ENCODE assay signal across 8 mouse cellular contexts in the genomic region with DNA sequence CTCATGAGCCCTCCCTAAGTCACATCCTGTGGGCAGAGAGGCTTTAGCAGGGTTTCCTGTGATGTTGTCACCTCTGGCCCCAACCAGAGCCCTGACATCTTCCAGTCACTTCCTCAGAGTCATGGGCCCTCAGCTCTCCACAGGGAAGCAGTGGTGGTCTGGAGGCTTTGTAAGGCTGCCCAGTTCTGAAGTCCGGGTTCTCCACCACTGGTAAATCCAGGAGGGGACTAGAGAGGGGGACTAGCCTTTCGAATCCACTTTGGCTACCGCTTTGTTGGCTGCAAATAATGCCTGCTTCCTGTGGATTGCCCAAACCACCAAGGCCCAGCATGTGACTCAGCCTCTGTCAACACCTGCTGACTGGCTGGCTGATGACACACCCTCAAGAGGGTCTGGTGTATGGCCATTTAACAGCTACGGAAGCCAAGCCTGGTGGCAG. TPM values are rescaled to one million over a fixed set of nuclear protein-coding genes. Genes with fewer than 3 reads are reported as not detected.
A peak's percentile ranks its signal among the peaks of the same experiment; 100 is the strongest.
DNase-seq lines count a peak whose midpoint lies in the region; ATAC-seq and TF ChIP-seq lines count a peak whose summit lies in the region.

No protein-coding gene starts in this region.

- ATAC-seq in hindbrain, embryonic 13.5 days (ENCODE audit: low FRiP score), result no peak
- no peak for ATAC-seq in hindbrain, embryonic 11.5 days (ENCODE audit: low FRiP score)
- ATAC-seq in lung, embryonic 16.5 days (ENCODE audit: low read depth), result no peak
- ATAC-seq in stomach, postnatal 0 days (ENCODE audit: low FRiP score, low TSS enrichment), result peak; percentile 33; the same call in 1 of the 2 replicates
- no peak for ATAC-seq in forebrain, embryonic 13.5 days

- TF ChIP-seq CTCF in stomach, postnatal 0 days (IDR thresholded peaks at IDR 0.05; ENCODE audit: low read depth), result no peak; the same call in 1 of the 2 replicates

- intact Hi-C loops in heart, postnatal 36 days (cut with DNase I), result loop anchor here (1.0 to 5.0 kb wide), 3 partner anchors 12 to 137 kb away; no protein-coding TSS in a partner anchor

- H3K27me3 ChIP-seq in hindbrain, embryonic 13.5 days, result no peaks in the 10 kb centered on the region
- H3K27me3 ChIP-seq in hindbrain, embryonic 11.5 days (ENCODE audit: control insufficient read depth, insufficient read depth, low read length), result no peaks in the 10 kb centered on the region
- no peaks in the 10 kb centered on the region for H3K27me3 ChIP-seq in lung, embryonic 16.5 days (ENCODE audit: control insufficient read depth, insufficient read depth, low read depth, low read length)
- H3K27me3 ChIP-seq in stomach, postnatal 0 days (ENCODE audit: control insufficient read depth, insufficient read depth, low read length), result no peaks in the 10 kb centered on the region
- H3K27me3 ChIP-seq in forebrain, embryonic 13.5 days, result no peaks in the 10 kb centered on the region

- 64% methylated on average over 4 of the region's 4 CpGs for WGBS in hindbrain, embryonic 13.5 days
- WGBS in hindbrain, embryonic 11.5 days, result 70% methylated on average over 4 of the region's 4 CpGs
- 47% methylated on average over 4 of the region's 4 CpGs for WGBS in lung, embryonic 16.5 days
- WGBS in stomach, postnatal 0 days, result 44% methylated on average over 4 of the region's 4 CpGs
- 76% methylated on average over 4 of the region's 4 CpGs for WGBS in forebrain, embryonic 13.5 days

- H3K9ac ChIP-seq in hindbrain, embryonic 13.5 days, result peak overlapping the region; percentile 94
- no peak overlapping the region for H3K9ac ChIP-seq in hindbrain, embryonic 11.5 days (ENCODE audit: low read depth, low read length)
- no peak overlapping the region for H3K9ac ChIP-seq in lung, embryonic 16.5 days (ENCODE audit: low read length)
- 0 out of 2 replicates have a peak overlapping the region, but pooled peaks have one; percentile 23 for H3K9ac ChIP-seq in stomach, postnatal 0 days (ENCODE audit: low read length)
- no peak overlapping the region for H3K9ac ChIP-seq in forebrain, embryonic 13.5 days

- TF ChIP-seq EP300 in stomach, postnatal 0 days (optimal IDR thresholded peaks at IDR 0.05), result no peak

- H3K4me1 ChIP-seq in hindbrain, embryonic 13.5 days (replicated peaks), result peaks cover 34% of the 10 kb centered on the region
- H3K4me1 ChIP-seq in hindbrain, embryonic 11.5 days (replicated peaks; ENCODE audit: control insufficient read depth, insufficient read depth, low read length), result peaks cover 5% of the 10 kb centered on the region; the same call in 1 of the 2 replicates
- H3K4me1 ChIP-seq in lung, embryonic 16.5 days (replicated peaks; ENCODE audit: control insufficient read depth, insufficient read depth, low read length), result peaks cover 15% of the 10 kb centered on the region
- no peaks in the 10 kb centered on the region; the same call in 1 of the 2 replicates for H3K4me1 ChIP-seq in stomach, postnatal 0 days (replicated peaks; ENCODE audit: control insufficient read depth, insufficient read depth)
- peaks cover 24% of the 10 kb centered on the region for H3K4me1 ChIP-seq in forebrain, embryonic 13.5 days

- H3K27ac ChIP-seq in hindbrain, embryonic 13.5 days, result peak overlapping the region; percentile 44; the same call in 1 of the 2 replicates
- H3K27ac ChIP-seq in hindbrain, embryonic 11.5 days (ENCODE audit: low read depth, low read length), result no peak overlapping the region
- H3K27ac ChIP-seq in lung, embryonic 16.5 days (ENCODE audit: low read length), result peak overlapping the region; percentile 62
- peak overlapping the region; percentile 97 for H3K27ac ChIP-seq in stomach, postnatal 0 days (replicated peaks)
- no peak overlapping the region for H3K27ac ChIP-seq in forebrain, embryonic 13.5 days

- peaks cover 12% of the 10 kb centered on the region for H3K36me3 ChIP-seq in hindbrain, embryonic 13.5 days
- H3K36me3 ChIP-seq in hindbrain, embryonic 11.5 days (ENCODE audit: control insufficient read depth, insufficient read depth, low read length), result no peaks in the 10 kb centered on the region
- peaks cover 3% of the 10 kb centered on the region for H3K36me3 ChIP-seq in lung, embryonic 16.5 days (ENCODE audit: control insufficient read depth, insufficient read depth, low read length)
- H3K36me3 ChIP-seq in stomach, postnatal 0 days (ENCODE audit: control insufficient read depth, insufficient read depth, low read length), result no peaks in the 10 kb centered on the region
- H3K36me3 ChIP-seq in forebrain, embryonic 13.5 days (ENCODE audit: poor library complexity, severe bottlenecking), result peaks cover 9% of the 10 kb centered on the region

- no peaks in the 10 kb centered on the region for H3K9me3 ChIP-seq in hindbrain, embryonic 13.5 days
- H3K9me3 ChIP-seq in hindbrain, embryonic 11.5 days (ENCODE audit: control insufficient read depth, low read length), result no peaks in the 10 kb centered on the region
- no peaks in the 10 kb centered on the region for H3K9me3 ChIP-seq in lung, embryonic 16.5 days (ENCODE audit: control insufficient read depth, low read length)
- H3K9me3 ChIP-seq in stomach, postnatal 0 days (ENCODE audit: control insufficient read depth, low read length), result no peaks in the 10 kb centered on the region
- H3K9me3 ChIP-seq in forebrain, embryonic 13.5 days (replicated peaks), result no peaks in the 10 kb centered on the region

- DNase-seq in hindbrain, embryonic 11.5 days (ENCODE audit: low spot score), result no peak
- DNase-seq in R1 (ENCODE audit: low read depth, low spot score), result peak; percentile 75
- DNase-seq in heart, postnatal 36 days, result peak; percentile 42 to 62
- DNase-seq in stomach, postnatal 0 days (ENCODE audit: low spot score), result peak; percentile 70
- DNase-seq in cerebellum, postnatal 25 days, result no peak

- H3K4me2 ChIP-seq in hindbrain, embryonic 13.5 days, result no peak overlapping the region
- no peak overlapping the region for H3K4me2 ChIP-seq in hindbrain, embryonic 11.5 days (replicated peaks; ENCODE audit: low read depth, low read length)
- no peak overlapping the region for H3K4me2 ChIP-seq in lung, embryonic 16.5 days (ENCODE audit: low read depth, low read length)
- no peak overlapping the region for H3K4me2 ChIP-seq in stomach, postnatal 0 days (replicated peaks; ENCODE audit: low read depth)
- no peak overlapping the region for H3K4me2 ChIP-seq in forebrain, embryonic 13.5 days

- H3K4me3 ChIP-seq in hindbrain, embryonic 13.5 days, result no peak overlapping the region
- H3K4me3 ChIP-seq in hindbrain, embryonic 11.5 days (ENCODE audit: low read depth, low read length), result no peak overlapping the region
- no peak overlapping the region for H3K4me3 ChIP-seq in lung, embryonic 16.5 days (ENCODE audit: low read length)
- H3K4me3 ChIP-seq in stomach, postnatal 0 days (ENCODE audit: low read depth, low read length), result no peak overlapping the region
- no peak overlapping the region for H3K4me3 ChIP-seq in forebrain, embryonic 13.5 days

RNA-seq across cellular contexts. Expression of a gene that starts 2.1 kb away (rescaled TPM):
- 74.9 and 81.9 TPM in 2 replicates for polyA plus RNA-seq in hindbrain, embryonic 13.5 days (2015; fragmentation: Nextera tagmentation; extraction: Ambion mirVana)
- polyA plus RNA-seq in hindbrain, embryonic 11.5 days (2014; fragmentation: Nextera tagmentation; extraction: Ambion mirVana), result 77.3 and 79.9 TPM in 2 replicates
- 10 to 100 TPM; 24.6 to 26.6 TPM for total RNA-seq in heart, postnatal 36 days (2021)
- polyA plus RNA-seq in lung, embryonic 16.5 days (2015; fragmentation: Nextera tagmentation; extraction: Ambion mirVana), result 77.2 and 85.1 TPM in 2 replicates
- 55.8 and 57.8 TPM in 2 replicates for polyA plus RNA-seq in stomach, postnatal 0 days (2015; fragmentation: Nextera tagmentation; extraction: Ambion mirVana)
- polyA plus RNA-seq in forebrain, embryonic 13.5 days (2015; fragmentation: Nextera tagmentation; extraction: Ambion mirVana), result 90.3 and 99.9 TPM in 2 replicates

RNA-seq across cellular contexts. Expression of a gene that starts 5.8 kb away (rescaled TPM):
- 41.8 and 50.5 TPM in 2 replicates for polyA plus RNA-seq in hindbrain, embryonic 13.5 days (2015; fragmentation: Nextera tagmentation; extraction: Ambion mirVana)
- polyA plus RNA-seq in hindbrain, embryonic 11.5 days (2014; fragmentation: Nextera tagmentation; extraction: Ambion mirVana), result 25.9 and 27.6 TPM in 2 replicates
- 10 to 100 TPM; 26.8 to 28.1 TPM for total RNA-seq in heart, postnatal 36 days (2021)
- 43.2 and 46.2 TPM in 2 replicates for polyA plus RNA-seq in lung, embryonic 16.5 days (2015; fragmentation: Nextera tagmentation; extraction: Ambion mirVana)
- polyA plus RNA-seq in stomach, postnatal 0 days (2015; fragmentation: Nextera tagmentation; extraction: Ambion mirVana), result 7.7 and 8.4 TPM in 2 replicates
- polyA plus RNA-seq in forebrain, embryonic 13.5 days (2015; fragmentation: Nextera tagmentation; extraction: Ambion mirVana), result 23.5 and 29.2 TPM in 2 replicates

RNA-seq across cellular contexts. Expression of a gene that starts 11.1 kb away (rescaled TPM):
- 14.5 and 16.4 TPM in 2 replicates for polyA plus RNA-seq in hindbrain, embryonic 13.5 days (2015; fragmentation: Nextera tagmentation; extraction: Ambion mirVana)
- polyA plus RNA-seq in hindbrain, embryonic 11.5 days (2014; fragmentation: Nextera tagmentation; extraction: Ambion mirVana), result 11.2 and 13.6 TPM in 2 replicates
- total RNA-seq in heart, postnatal 36 days (2021), result 1 to 10 TPM; 5.0 to 6.6 TPM
- polyA plus RNA-seq in lung, embryonic 16.5 days (2015; fragmentation: Nextera tagmentation; extraction: Ambion mirVana), result 22.0 and 25.5 TPM in 2 replicates
- polyA plus RNA-seq in stomach, postnatal 0 days (2015; fragmentation: Nextera tagmentation; extraction: Ambion mirVana), result 15.1 and 17.3 TPM in 2 replicates
- 14.2 and 15.7 TPM in 2 replicates for polyA plus RNA-seq in forebrain, embryonic 13.5 days (2015; fragmentation: Nextera tagmentation; extraction: Ambion mirVana)

RNA-seq across cellular contexts. Expression of a gene that starts 25.8 kb away (rescaled TPM):
- polyA plus RNA-seq in hindbrain, embryonic 13.5 days (2015; fragmentation: Nextera tagmentation; extraction: Ambion mirVana), result 3.3 and 3.7 TPM in 2 replicates
- 2.3 and 3.0 TPM in 2 replicates for polyA plus RNA-seq in hindbrain, embryonic 11.5 days (2014; fragmentation: Nextera tagmentation; extraction: Ambion mirVana)
- not detected for total RNA-seq in heart, postnatal 36 days (2021)
- polyA plus RNA-seq in lung, embryonic 16.5 days (2015; fragmentation: Nextera tagmentation; extraction: Ambion mirVana), result 0.34 and 0.43 TPM in 2 replicates
- not detected in 2 replicates for polyA plus RNA-seq in stomach, postnatal 0 days (2015; fragmentation: Nextera tagmentation; extraction: Ambion mirVana)
- polyA plus RNA-seq in forebrain, embryonic 13.5 days (2015; fragmentation: Nextera tagmentation; extraction: Ambion mirVana), result 1.6 and 2.5 TPM in 2 replicates

RNA-seq across cellular contexts. Expression of a gene that starts 42.0 kb away (rescaled TPM):
- 54.2 and 54.4 TPM in 2 replicates for polyA plus RNA-seq in hindbrain, embryonic 13.5 days (2015; fragmentation: Nextera tagmentation; extraction: Ambion mirVana)
- 53.1 and 53.5 TPM in 2 replicates for polyA plus RNA-seq in hindbrain, embryonic 11.5 days (2014; fragmentation: Nextera tagmentation; extraction: Ambion mirVana)
- 1 to 10 TPM; 6.8 to 9.6 TPM for total RNA-seq in heart, postnatal 36 days (2021)
- polyA plus RNA-seq in lung, embryonic 16.5 days (2015; fragmentation: Nextera tagmentation; extraction: Ambion mirVana), result 61.7 and 63.5 TPM in 2 replicates
- 45.9 and 50.3 TPM in 2 replicates for polyA plus RNA-seq in stomach, postnatal 0 days (2015; fragmentation: Nextera tagmentation; extraction: Ambion mirVana)
- polyA plus RNA-seq in forebrain, embryonic 13.5 days (2015; fragmentation: Nextera tagmentation; extraction: Ambion mirVana), result 55.8 and 62.2 TPM in 2 replicates

Comparison
In these comparisons a context has a peak if more than half of its experiments do, and no peak if none do; other contexts are left out.
1. H3K27ac ChIP-seq: peak in hindbrain, embryonic 13.5 days (single experiment), lung, embryonic 16.5 days (single experiment) and stomach, postnatal 0 days (single experiment); none in hindbrain, embryonic 11.5 days (single experiment) and forebrain, embryonic 13.5 days (single experiment).
2. H3K9ac ChIP-seq: peak in hindbrain, embryonic 13.5 days (single experiment) and stomach, postnatal 0 days (single experiment); none in hindbrain, embryonic 11.5 days (single experiment), lung, embryonic 16.5 days (single experiment) and forebrain, embryonic 13.5 days (single experiment).
3. DNase-seq: peak in R1 (single experiment), heart, postnatal 36 days (2 of 2) and stomach, postnatal 0 days (single experiment); none in hindbrain, embryonic 11.5 days (single experiment) and cerebellum, postnatal 25 days (0 of 2).